Mouse (Mus musculus): ENCODE measurements around the gene Ltb4r2.

- TF ChIP-seq CTCF (IDR thresholded peaks at IDR 0.05; ENCODE audit: borderline replicate concordance, extremely low read depth, insufficient read depth, insufficient read length) (no peak), POLR2A (IDR thresholded peaks at IDR 0.05; ENCODE audit: borderline replicate concordance, extremely low read depth, insufficient read depth, insufficient read length, poor library complexity, severe bottlenecking) (no peak)
Measured at GRCm38 (mm10) chr14:55745861-55746237, 15.4 kb upstream of the Ltb4r2 start.
